Mouse (Mus musculus) right cerebral cortex, postnatal 14 days (tissue): ENCODE results near the gene Eci1.

Experiments used
- DNase-seq: peaks from one replicate; pipeline ENCODE4 v3.0.0; 2022

Eci1 gene

GRCm38 (mm10) chr17:24474557-24474956 is 48.1 kb downstream of the Eci1 start:
- DNase-seq = no peak

GRCm38 (mm10) chr17:24475586-24475985 is 49.1 kb downstream of the Eci1 start:
- DNase-seq = no peak

- no peak for DNase-seq
Observed at GRCm38 (mm10) chr17:24476022-24476776, 49.8 kb downstream of the Eci1 start.

- no peak for DNase-seq
Observed at GRCm38 (mm10) chr17:24477053-24477984, 50.9 kb downstream of the Eci1 start.

- DNase-seq = no peak
Observed at GRCm38 (mm10) chr17:24477985-24478600, 51.7 kb downstream of the Eci1 start.

GRCm38 (mm10) chr17:24478663-24479380 is 52.4 kb downstream of the Eci1 start, which contains the start of gene Mlst8:
TSS of gene Mlst8 (minus strand) at chr17:24479078.
- DNase-seq = peak; percentile 98

GRCm38 (mm10) chr17:24479431-24479830 is 53.0 kb downstream of the Eci1 start:
- no peak for DNase-seq

DNA sequence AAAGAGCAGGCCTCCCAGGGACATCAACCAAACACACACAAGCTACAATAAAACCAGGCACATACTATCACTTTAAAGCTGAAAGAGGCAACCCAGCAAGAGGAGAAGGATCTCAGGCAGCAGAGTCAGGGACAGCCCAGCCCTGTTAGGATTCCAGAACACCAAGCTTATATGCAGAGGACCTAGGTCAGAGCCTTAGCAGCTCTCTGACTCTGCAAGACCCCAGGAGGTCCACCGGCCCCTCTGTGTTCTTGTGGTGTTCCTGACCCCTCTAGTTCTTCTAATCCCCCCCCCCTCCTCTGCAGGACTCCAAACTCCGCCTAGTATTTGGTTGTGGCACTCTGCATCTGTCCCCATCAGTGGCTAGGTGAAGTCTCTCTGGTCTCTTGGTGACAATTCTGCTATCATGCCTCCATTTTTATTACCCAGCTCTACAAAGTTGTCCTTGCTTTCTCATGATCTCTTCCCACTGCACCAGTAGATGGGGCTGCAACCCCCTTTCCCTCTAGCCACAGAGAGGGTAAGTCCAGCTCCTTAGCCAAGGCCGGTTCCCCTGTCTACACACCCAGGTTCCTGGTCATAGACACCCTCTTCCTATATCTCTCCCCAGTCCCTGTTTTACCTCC is 53.9 kb downstream of the Eci1 start:
- no peak for DNase-seq

DNA sequence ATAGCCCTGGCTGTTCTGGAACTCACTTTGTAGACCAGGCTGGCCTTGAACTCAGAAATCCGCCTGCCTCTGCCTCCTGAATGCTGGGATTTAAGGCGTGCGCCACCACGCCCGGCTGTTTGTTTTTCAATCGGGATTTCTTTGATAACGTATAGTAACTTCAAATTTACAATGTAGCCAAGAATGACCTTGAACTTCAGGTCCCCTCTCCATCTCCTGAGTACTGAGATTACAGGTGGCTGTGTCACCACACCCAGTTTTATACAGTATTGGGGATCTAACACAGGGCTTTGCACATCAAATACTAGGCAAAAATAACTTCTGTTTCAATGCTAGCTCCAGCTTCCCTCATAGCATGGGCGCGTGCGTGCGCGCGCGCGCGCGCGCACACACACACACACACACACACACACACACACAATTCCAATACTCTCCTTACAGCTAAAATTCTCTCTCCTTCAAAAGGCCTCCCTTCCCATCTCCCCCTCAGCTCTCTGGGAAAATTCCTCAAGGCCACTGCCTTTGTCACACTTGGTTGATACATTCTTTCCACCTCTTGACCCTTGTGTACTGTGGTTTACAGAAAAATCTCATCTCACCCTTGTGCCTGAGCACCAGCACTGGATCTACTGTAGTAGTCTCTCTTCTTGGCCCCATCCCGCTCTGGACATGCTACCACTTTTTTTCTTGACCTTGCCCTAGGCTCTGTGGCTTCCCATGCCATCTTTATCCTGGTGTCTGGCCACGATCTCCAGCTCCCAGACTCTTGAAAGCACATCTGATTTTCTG is 54.8 kb downstream of the Eci1 start:
- DNase-seq = no peak

- no peak for DNase-seq
Observed at GRCm38 (mm10) chr17:24483495-24483894, 57.1 kb downstream of the Eci1 start.

- peak; percentile 79 for DNase-seq
Observed at GRCm38 (mm10) chr17:24485090-24485860, 58.8 kb downstream of the Eci1 start.

DNA sequence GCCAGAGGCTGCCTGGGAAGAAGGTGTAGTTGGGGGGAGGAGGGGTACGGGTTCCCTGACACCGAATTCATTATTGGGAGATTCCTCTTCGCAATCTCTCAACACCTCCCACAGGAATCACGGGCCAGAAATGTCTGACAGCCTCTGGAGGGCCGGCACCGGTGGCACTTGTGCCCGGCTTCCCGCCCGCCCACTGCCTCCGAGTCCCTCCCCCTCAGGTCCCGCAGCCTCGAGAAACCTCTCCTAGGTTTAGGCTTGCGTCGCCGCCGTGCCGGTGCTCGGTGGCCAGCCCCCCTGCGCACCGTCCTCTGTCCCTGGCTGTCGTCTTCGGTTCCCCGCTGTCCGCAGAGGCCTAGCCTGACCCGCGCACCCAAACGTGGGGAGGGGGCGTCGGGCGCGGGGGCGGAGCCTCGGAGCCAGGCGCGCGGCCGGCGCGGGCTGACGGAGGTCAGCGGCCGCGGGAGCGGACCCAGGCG is 61.8 kb downstream of the Eci1 start, which contains the start of gene Caskin1:
Gene Caskin1, plus strand, starts transcription at position 416 of the 476 bp plus-strand sequence.
- DNase-seq = peak; percentile 59

- peak; percentile 63 for DNase-seq
Observed at GRCm38 (mm10) chr17:24488662-24489264, 62.3 kb downstream of the Eci1 start.
